Mouse (Mus musculus): ENCODE results near the gene Vsnl1. TPM values are rescaled to one million over a fixed set of nuclear protein-coding genes. Genes with fewer than 3 reads are reported as not detected.
A peak's percentile ranks its signal among the peaks of the same experiment; 100 is the strongest.

The Vsnl1 gene
- polyA plus RNA-seq, 1 experiment from 2014 or later = 0.15 TPM

DNA sequence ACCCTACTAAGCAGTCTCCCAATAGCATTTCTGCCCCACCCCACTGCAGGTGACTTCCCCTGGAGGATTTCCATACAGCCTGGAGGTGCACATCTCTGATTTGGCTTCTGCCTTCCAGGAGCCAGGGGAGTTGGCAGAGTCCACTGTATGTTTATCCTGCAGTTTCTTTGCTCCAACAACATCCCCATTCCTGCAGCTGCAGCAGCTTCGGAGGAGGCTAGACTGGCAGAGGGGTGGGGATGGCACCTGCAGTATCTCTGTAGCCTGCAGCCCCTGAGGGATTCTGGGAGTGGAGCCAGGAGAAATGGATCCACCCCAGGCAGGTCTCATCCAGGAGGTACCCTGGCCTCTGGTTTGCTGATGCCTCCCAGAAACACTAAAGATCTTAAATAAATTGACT lies 2.7 kb downstream of the Vsnl1 start:
- H3K4me3 ChIP-seq (replicated peaks) = no peak overlapping the region
- no peak overlapping the region for H3K27ac ChIP-seq
- no peaks in the 10 kb centered on the region for H3K36me3 ChIP-seq
- no peak overlapping the region for H3K4me2 ChIP-seq
- DNase-seq = no peak
- WGBS (ENCODE audit: insufficient replicate concordance) = 58% methylated on average over 1 of the region's 1 CpGs
- H3K4me1 ChIP-seq (replicated peaks) = no peaks in the 10 kb centered on the region
- no peaks in the 10 kb centered on the region; the same call in 1 of the 2 replicates for H3K9me3 ChIP-seq (replicated peaks)
- peaks cover 43% of the 10 kb centered on the region for H3K27me3 ChIP-seq
- H3K9ac ChIP-seq = no peak overlapping the region
- no peak for ATAC-seq (ENCODE audit: low read depth)

DNA sequence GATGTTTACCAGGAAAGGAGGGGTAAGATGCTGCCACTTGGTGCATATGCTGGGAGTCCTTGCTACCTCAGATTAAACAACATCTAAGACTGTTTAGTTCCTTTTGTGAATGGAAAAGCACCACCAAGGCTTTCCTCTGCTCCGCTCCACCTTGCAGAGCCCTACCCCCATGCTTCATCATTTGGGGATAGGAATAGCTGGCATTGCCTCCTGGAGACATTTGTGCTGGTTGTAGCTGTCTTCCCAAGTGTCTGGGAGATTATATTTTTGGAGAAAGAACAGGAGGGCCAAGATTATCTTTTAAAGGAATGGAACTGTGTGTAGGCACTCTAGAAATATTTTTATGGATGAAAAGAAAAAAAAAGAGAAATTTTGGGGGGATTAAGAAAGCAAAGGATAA lies 3.3 kb downstream of the Vsnl1 start:
- Histone ChIP-seq H3K9me3 (replicated peaks) (no peaks in the 10 kb centered on the region; the same call in 1 of the 2 replicates), H3K9ac (no peak overlapping the region), H3K27me3 (peaks cover 37% of the 10 kb centered on the region), H3K4me3 (replicated peaks) (no peak overlapping the region), H3K27ac (no peak overlapping the region), H3K36me3 (no peaks in the 10 kb centered on the region), H3K4me2 (no peak overlapping the region), H3K4me1 (replicated peaks) (no peaks in the 10 kb centered on the region)
- 76% methylated on average over 1 of the region's 1 CpGs for WGBS (ENCODE audit: insufficient replicate concordance)
- DNase-seq (no peak), ATAC-seq (ENCODE audit: low read depth) (no peak)

DNA sequence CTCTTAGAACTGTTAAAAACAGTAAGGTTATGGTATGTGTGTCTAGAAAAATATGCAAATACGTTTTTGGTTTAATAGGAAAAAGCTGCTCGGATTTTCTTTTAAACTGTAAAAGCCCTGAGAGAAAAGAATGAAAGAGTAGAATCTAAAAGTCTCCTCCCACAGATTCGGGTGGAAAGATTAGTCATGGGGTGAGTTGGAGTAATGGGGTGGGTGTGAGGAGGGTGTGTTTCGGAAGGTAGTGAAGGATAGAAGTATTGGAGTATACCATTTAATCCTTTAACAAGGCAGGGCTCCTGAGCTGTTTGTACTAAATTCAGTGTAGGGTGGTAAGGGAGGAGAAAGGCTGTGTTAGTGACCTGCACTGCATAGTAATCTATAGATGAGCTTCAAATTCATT lies 9.0 kb downstream of the Vsnl1 start:
- Histone ChIP-seq H3K9ac (no peak overlapping the region), H3K27ac (no peak overlapping the region), H3K9me3 (replicated peaks) (no peaks in the 10 kb centered on the region), H3K4me2 (no peak overlapping the region), H3K36me3 (no peaks in the 10 kb centered on the region), H3K4me3 (replicated peaks) (no peak overlapping the region), H3K27me3 (no peaks in the 10 kb centered on the region), H3K4me1 (replicated peaks) (no peaks in the 10 kb centered on the region)
- DNase-seq = no peak
- WGBS (ENCODE audit: insufficient replicate concordance) = 54% methylated on average over 4 of the region's 4 CpGs
- ATAC-seq (ENCODE audit: low read depth) = no peak

DNA sequence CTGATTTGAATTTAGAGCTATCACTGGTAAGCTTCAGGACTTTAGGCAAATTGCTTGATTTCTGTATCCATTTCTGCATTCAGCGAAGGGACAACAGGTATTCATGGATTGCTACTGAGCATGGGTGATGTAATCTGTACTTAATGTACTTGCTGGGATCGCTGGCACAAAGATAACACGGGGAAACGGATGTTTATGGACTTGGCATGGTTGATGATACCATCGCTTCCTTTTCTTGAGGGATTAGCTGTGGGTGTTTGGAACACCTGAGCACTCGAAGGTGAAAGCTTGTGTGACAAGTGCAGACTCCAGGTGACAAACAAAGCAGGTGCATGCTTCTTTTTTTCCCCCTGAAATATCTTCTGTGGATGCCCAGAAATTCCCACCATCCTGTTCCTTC lies 18.3 kb downstream of the Vsnl1 start:
- 61% methylated on average over 6 of the region's 6 CpGs for WGBS (ENCODE audit: insufficient replicate concordance)
- no peaks in the 10 kb centered on the region for H3K36me3 ChIP-seq
- no peaks in the 10 kb centered on the region for H3K4me1 ChIP-seq (replicated peaks)
- H3K9ac ChIP-seq = no peak overlapping the region
- no peak overlapping the region for H3K4me3 ChIP-seq (replicated peaks)
- H3K9me3 ChIP-seq (replicated peaks) = peaks cover 3% of the 10 kb centered on the region; the same call in 1 of the 2 replicates
- no peaks in the 10 kb centered on the region for H3K27me3 ChIP-seq
- ATAC-seq (ENCODE audit: low read depth) (no peak), DNase-seq (no peak)
- H3K4me2 ChIP-seq = no peak overlapping the region
- H3K27ac ChIP-seq = no peak overlapping the region

DNA sequence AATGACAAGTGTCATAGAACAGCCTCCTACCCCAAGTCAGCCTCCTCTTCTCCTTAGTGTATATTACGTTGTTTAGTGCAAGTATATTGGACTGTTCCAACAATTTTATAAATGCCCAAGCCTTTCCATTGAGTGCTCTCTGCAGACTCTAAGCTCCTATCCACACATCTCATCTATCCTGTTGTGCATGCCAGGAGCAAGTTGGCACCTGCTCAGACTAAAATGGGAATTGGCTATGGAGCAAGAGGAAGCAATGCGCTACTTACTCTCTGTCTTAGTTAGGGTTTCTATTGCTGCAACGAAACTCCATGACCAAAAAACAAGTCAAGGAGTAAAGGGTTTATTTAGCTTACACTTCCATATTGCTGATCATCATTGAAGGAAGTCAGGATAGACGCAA lies 28.7 kb downstream of the Vsnl1 start:
- 65% methylated on average over 4 of the region's 4 CpGs for WGBS (ENCODE audit: insufficient replicate concordance)

DNA sequence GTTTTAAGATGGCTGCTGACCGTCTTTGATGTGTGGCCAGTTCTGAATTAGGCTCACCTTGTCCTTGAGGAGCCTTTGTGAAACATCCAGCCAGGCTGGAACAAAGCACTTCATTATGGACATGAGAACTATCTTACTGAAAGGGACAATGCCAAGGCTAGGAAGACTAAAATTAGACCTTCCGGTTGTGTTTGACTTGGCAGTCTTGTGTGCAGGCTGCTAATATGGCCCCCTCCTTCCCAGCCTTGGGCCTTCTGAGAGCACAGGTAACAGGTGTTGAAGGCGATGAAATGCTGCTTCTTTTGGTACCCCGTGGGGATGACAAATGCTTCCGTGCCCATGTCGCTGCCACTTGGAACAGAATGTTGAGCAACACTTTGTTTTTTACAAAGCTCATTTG lies 37.6 kb downstream of the Vsnl1 start:
- Histone ChIP-seq H3K27ac (no peak overlapping the region), H3K4me2 (no peak overlapping the region), H3K36me3 (no peaks in the 10 kb centered on the region), H3K27me3 (no peaks in the 10 kb centered on the region), H3K4me1 (replicated peaks) (no peaks in the 10 kb centered on the region), H3K9me3 (replicated peaks) (no peaks in the 10 kb centered on the region), H3K4me3 (replicated peaks) (no peak overlapping the region), H3K9ac (no peak overlapping the region)
- no peak for ATAC-seq (ENCODE audit: low read depth)
- WGBS (ENCODE audit: insufficient replicate concordance) = 74% methylated on average over 6 of the region's 6 CpGs
- no peak for DNase-seq

More for the DNA sequence above, 28.7 kb downstream of the Vsnl1 start:
- Histone ChIP-seq H3K36me3 (no peaks in the 10 kb centered on the region), H3K4me1 (replicated peaks) (no peaks in the 10 kb centered on the region), H3K9me3 (replicated peaks) (no peaks in the 10 kb centered on the region), H3K4me3 (replicated peaks) (no peak overlapping the region), H3K9ac (no peak overlapping the region), H3K27me3 (no peaks in the 10 kb centered on the region), H3K4me2 (no peak overlapping the region), H3K27ac (no peak overlapping the region)
- no peak for DNase-seq
- ATAC-seq (ENCODE audit: low read depth) = no peak

DNA sequence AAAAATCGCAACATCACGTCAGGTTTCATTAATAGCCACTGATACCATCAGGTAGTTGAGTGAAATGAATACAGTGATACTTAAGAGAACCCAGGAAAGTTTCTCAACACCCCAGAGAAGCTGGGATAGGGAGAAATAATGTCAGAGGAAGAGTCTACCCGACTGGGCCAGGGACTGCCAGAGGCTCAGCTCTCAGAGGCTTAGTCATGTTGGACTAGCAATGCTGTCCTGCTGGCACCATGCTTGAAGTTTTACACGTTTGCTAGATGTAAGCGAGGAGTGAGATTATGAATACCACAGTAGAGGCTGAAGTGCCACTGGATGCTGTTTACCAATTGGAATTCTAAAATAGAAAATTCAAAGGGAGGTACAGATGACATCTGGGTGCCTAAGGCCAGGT lies 39.4 kb downstream of the Vsnl1 start:
- Histone ChIP-seq H3K4me2 (no peak overlapping the region), H3K4me3 (replicated peaks) (no peak overlapping the region), H3K9me3 (replicated peaks) (no peaks in the 10 kb centered on the region), H3K4me1 (replicated peaks) (no peaks in the 10 kb centered on the region), H3K27ac (no peak overlapping the region), H3K36me3 (no peaks in the 10 kb centered on the region), H3K9ac (no peak overlapping the region), H3K27me3 (no peaks in the 10 kb centered on the region)
- DNase-seq (no peak), ATAC-seq (ENCODE audit: low read depth) (no peak)
- WGBS (ENCODE audit: insufficient replicate concordance) = 65% methylated on average over 5 of the region's 5 CpGs

DNA sequence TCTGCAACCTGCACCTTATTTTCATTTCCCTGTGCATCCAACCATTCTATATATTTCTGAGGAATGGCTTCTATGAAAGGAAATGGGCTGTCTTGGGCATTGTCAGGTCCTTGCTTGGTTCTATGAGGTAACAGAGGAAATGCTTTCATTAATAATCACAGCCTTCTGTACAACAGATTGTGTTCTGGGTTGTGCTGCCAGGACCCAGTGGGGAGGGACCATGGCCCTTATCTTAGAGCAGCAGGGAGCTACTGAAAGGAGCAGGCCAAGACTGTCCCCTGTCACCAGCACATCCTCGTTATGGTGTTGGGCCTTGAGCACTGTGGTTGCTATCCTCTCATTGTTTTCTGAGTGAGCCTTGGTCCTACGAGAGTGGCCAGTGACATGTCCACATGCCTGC lies 40.9 kb downstream of the Vsnl1 start:
- Histone ChIP-seq H3K9ac (no peak overlapping the region), H3K9me3 (replicated peaks) (no peaks in the 10 kb centered on the region), H3K4me3 (replicated peaks) (no peak overlapping the region), H3K27ac (no peak overlapping the region), H3K4me1 (replicated peaks) (no peaks in the 10 kb centered on the region), H3K4me2 (no peak overlapping the region), H3K27me3 (no peaks in the 10 kb centered on the region), H3K36me3 (no peaks in the 10 kb centered on the region)
- WGBS (ENCODE audit: insufficient replicate concordance) = 31% methylated on average over 2 of the region's 2 CpGs
- no peak for ATAC-seq (ENCODE audit: low read depth)
- no peak for DNase-seq

DNA sequence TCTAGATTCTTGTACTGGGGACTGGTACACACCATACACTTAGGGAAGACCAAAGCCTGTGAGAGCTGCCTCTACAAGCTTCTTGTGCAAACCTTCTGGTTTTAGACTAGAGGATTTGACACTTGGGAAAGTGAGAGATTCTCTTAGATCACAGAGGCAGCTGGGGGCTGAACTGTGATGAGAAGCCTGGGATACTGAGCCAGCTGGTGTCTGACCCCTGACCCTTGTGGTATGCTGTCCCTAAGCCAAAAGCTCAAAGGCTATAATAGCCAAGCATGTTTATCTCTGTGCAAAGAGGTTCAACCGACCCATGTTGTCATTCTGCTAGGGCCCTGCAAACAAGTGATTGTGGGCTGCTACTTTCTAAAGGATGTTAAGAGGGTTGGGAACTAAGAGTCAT lies 43.9 kb downstream of the Vsnl1 start:
- WGBS (ENCODE audit: insufficient replicate concordance) = 24% methylated on average over 1 of the region's 1 CpGs
- H3K4me3 ChIP-seq (replicated peaks) = no peak overlapping the region
- H3K9me3 ChIP-seq (replicated peaks) = no peaks in the 10 kb centered on the region
- no peak overlapping the region for H3K9ac ChIP-seq
- ATAC-seq (ENCODE audit: low read depth) (no peak), DNase-seq (no peak)
- no peak overlapping the region for H3K27ac ChIP-seq
- H3K4me1 ChIP-seq (replicated peaks) = no peaks in the 10 kb centered on the region
- no peak overlapping the region for H3K4me2 ChIP-seq
- H3K27me3 ChIP-seq = no peaks in the 10 kb centered on the region
- no peaks in the 10 kb centered on the region for H3K36me3 ChIP-seq

DNA sequence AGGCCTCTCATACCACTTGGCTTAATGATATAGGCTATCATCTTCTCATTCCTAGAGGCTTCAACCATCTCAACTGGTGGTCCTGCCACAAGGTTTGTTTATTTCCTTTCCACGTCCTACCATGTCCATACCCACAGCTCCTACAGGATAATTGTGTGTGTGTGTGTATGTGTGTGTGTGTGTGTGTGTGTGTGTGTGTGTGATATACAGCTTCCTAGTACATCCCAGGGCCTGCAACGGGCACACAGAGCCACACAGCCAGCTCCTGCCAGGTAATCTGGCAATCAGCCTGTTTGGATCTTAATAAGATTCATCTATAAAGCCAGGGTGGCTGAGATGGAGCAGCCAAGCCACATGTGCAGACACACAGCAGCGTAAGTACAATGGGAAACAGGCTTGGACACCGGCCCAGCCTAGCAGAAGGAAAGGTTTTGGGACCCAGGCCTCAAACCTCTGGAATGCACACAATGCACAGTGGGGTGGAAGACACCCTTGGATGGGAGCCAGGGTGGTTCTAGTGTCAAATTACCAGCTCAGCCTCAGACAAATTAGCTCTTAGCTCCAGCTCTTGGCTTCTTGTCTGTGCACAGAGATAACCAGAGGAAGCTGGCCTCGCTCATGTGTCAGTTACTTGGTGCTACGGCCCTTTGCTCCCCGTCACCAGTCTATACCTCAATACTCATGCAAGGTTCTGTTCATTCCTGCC lies 45.0 kb downstream of the Vsnl1 start:
- WGBS (ENCODE audit: insufficient replicate concordance) = 54% methylated on average over 7 of the region's 7 CpGs
- ATAC-seq (ENCODE audit: low read depth) = 0 out of 2 replicates have a peak, but pooled peaks have one; percentile 34
- no peak overlapping the region for H3K4me2 ChIP-seq
- no peaks in the 10 kb centered on the region for H3K9me3 ChIP-seq (replicated peaks)
- no peaks in the 10 kb centered on the region for H3K4me1 ChIP-seq (replicated peaks)
- H3K27ac ChIP-seq = no peak overlapping the region
- no peaks in the 10 kb centered on the region for H3K36me3 ChIP-seq
- DNase-seq = no peak
- H3K9ac ChIP-seq = no peak overlapping the region
- H3K27me3 ChIP-seq = no peaks in the 10 kb centered on the region
- no peak overlapping the region for H3K4me3 ChIP-seq (replicated peaks)

DNA sequence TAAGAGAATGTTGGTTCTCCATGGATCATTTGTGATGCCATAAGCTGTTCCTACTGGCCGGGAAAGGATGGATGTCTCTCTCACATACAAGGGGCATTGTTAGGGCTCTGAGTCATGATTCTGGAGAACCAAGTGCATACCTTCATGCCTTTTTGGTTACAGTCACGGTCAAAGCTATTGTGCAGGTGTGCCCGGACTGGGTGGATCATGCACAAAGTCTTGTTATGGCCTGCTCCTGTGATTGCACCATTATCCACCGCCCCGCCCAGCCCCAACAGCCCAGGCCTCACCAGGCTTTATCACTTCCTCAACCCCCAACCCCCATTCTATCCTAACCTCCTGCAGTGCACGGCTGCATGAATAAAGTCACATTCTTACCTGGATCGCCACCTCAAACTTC lies 47.3 kb downstream of the Vsnl1 start:
- no peak overlapping the region for H3K4me2 ChIP-seq
- no peaks in the 10 kb centered on the region for H3K36me3 ChIP-seq
- H3K27me3 ChIP-seq = no peaks in the 10 kb centered on the region
- H3K27ac ChIP-seq = no peak overlapping the region
- no peaks in the 10 kb centered on the region for H3K9me3 ChIP-seq (replicated peaks)
- ATAC-seq (ENCODE audit: low read depth) (no peak), DNase-seq (no peak)
- no peaks in the 10 kb centered on the region for H3K4me1 ChIP-seq (replicated peaks)
- WGBS (ENCODE audit: insufficient replicate concordance) = 57% methylated on average over 7 of the region's 7 CpGs
- H3K4me3 ChIP-seq (replicated peaks) = no peak overlapping the region
- H3K9ac ChIP-seq = no peak overlapping the region

DNA sequence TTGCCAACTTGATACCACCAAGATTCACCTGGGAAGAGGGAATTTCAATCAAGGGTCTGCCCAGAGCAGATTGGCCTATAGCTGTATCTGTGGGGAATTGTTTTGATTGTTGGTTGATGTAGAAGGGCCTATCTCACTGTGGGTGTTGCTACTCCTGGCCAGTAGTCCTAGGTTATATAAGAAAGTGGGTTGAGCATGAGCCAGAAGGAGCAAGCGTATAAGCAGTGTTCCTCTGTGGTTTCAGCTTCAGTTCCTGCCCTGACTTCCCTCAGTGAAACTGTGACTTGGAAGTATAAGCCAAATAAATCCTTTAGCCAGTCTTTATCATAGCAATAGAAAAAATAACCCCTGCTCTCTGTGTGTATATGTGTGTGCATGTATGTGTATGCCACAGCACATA lies 51.7 kb downstream of the Vsnl1 start:
- Histone ChIP-seq H3K27me3 (no peaks in the 10 kb centered on the region), H3K4me2 (no peak overlapping the region), H3K4me1 (replicated peaks) (no peaks in the 10 kb centered on the region), H3K9me3 (replicated peaks) (no peaks in the 10 kb centered on the region), H3K9ac (no peak overlapping the region), H3K4me3 (replicated peaks) (no peak overlapping the region), H3K27ac (no peak overlapping the region), H3K36me3 (no peaks in the 10 kb centered on the region)
- DNase-seq = no peak
- WGBS (ENCODE audit: insufficient replicate concordance) = 68% methylated on average over 1 of the region's 1 CpGs
- ATAC-seq (ENCODE audit: low read depth) = no peak
